Mouse (Mus musculus): ENCODE measurements at regions not wholly inside any gene's neighbourhood (a gene's known extent, or its start where the extent isn't known, plus 50 kb on each side); places are given as distances from the start of the nearest gene placed in this dataset.

DNA sequence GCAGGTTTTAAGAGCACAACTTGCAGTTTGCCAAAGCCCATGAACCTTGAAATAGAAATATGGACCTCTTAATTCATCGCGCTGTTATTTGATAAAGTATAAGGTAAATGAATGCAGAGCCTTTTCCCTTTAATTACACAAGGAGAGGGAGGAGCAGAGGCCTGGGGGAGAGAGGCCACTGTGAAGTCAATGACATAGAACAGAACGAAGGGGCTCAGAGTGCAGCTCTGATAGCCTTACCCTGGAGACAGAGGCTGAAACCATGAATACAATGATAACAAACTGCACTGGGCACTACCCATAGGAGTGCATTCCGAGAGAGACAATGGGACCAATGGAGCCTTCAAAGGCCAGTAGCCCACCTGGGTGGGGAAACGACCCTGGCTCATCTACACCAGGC is 215.3 kb upstream of the Zmiz1 start:
- Histone ChIP-seq H3K9me3 (replicated peaks; ENCODE audit: insufficient read depth, low read length) (no peaks in the 10 kb centered on the region), H3K4me1 (ENCODE audit: control insufficient read depth in 1 of 2, insufficient read depth in 2 of 2, low read length in 2 of 2) (no peaks in the 10 kb centered on the region), H3K4me3 (ENCODE audit: control insufficient read depth in 1 of 2, insufficient read depth in 1 of 2, low read depth in 2 of 2, low read length in 2 of 2) (no peak overlapping the region), H3K27ac (ENCODE audit: control insufficient read depth, low read depth, low read length) (no peak overlapping the region), H3K36me3 (ENCODE audit: control insufficient read depth in 1 of 2, insufficient read depth in 2 of 2, low read length in 2 of 2) (no peaks in the 10 kb centered on the region), H3K9ac (ENCODE audit: control insufficient read depth, low read depth, low read length, poor library complexity, severe bottlenecking) (no peak overlapping the region), H3K27me3 (ENCODE audit: control insufficient read depth in 1 of 2, insufficient read depth in 2 of 2, low read length in 2 of 2) (no peaks in the 10 kb centered on the region), H3K79me2 (ENCODE audit: control insufficient read depth, insufficient read depth, low read length, poor library complexity) (no peaks in the 10 kb centered on the region)
- no peak for TF ChIP-seq CHD1 (IDR thresholded peaks at IDR 0.05; ENCODE audit: low read depth, low read length)
- TF ChIP-seq NELFE (IDR thresholded peaks at IDR 0.05; ENCODE audit: low read depth, low read length): no peak
- TF ChIP-seq CTCF (IDR thresholded peaks at IDR 0.05 in 2 of 3, conservative IDR thresholded peaks at IDR 0.05 in 1 of 3; ENCODE audit: control insufficient read depth in 1 of 3, insufficient read depth in 1 of 3, low read depth in 2 of 3, low read length in 3 of 3, poor library complexity in 1 of 3, severe bottlenecking in 1 of 3): no peak
- no peak for TF ChIP-seq EP300 (IDR thresholded peaks at IDR 0.05; ENCODE audit: low read depth in 1 of 2, low read length in 2 of 2)
- TF ChIP-seq MYB (IDR thresholded peaks at IDR 0.05; ENCODE audit: low read depth, low read length): no peak
- TF ChIP-seq E2F4 (IDR thresholded peaks at IDR 0.05; ENCODE audit: borderline replicate concordance, low read depth, low read length): no peak
- TF ChIP-seq MYC (IDR thresholded peaks at IDR 0.05; ENCODE audit: low read depth, low read length): no peak
- no peak for TF ChIP-seq UBTF (IDR thresholded peaks at IDR 0.05; ENCODE audit: borderline replicate concordance, insufficient read depth, low read depth, low read length)
- no peak for DNase-seq (ENCODE audit: low read depth, low spot score)

DNA sequence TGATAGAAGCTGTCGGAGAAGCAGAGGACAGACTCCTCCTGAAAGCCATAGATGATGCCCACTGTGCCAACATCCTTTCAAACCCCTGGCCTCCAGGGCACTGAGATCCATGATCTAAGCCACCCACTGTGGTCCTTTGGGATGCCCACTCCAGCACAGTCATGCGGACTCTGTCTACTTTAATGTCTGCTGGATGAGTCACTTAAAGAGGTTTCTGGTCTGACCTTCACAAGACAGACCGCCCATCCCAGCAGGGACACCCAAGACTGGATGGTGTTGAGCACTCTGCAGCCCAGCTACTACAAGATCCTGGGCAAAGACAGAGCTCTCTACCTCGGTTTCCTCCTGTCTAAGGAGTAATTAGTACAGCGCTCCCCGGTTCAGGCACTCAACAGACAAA is 214.1 kb upstream of the Zmiz1 start:
- Histone ChIP-seq H3K79me2 (ENCODE audit: control insufficient read depth, insufficient read depth, low read length, poor library complexity) (no peaks in the 10 kb centered on the region), H3K4me3 (ENCODE audit: control insufficient read depth in 1 of 2, insufficient read depth in 1 of 2, low read depth in 2 of 2, low read length in 2 of 2) (no peak overlapping the region), H3K27ac (ENCODE audit: control insufficient read depth, low read depth, low read length) (no peak overlapping the region), H3K27me3 (ENCODE audit: control insufficient read depth in 1 of 2, insufficient read depth in 2 of 2, low read length in 2 of 2) (no peaks in the 10 kb centered on the region), H3K36me3 (ENCODE audit: control insufficient read depth in 1 of 2, insufficient read depth in 2 of 2, low read length in 2 of 2) (no peaks in the 10 kb centered on the region), H3K4me1 (ENCODE audit: control insufficient read depth in 1 of 2, insufficient read depth in 2 of 2, low read length in 2 of 2) (no peaks in the 10 kb centered on the region), H3K9ac (ENCODE audit: control insufficient read depth, low read depth, low read length, poor library complexity, severe bottlenecking) (no peak overlapping the region), H3K9me3 (replicated peaks; ENCODE audit: insufficient read depth, low read length) (no peaks in the 10 kb centered on the region)
- no peak for TF ChIP-seq CHD1 (IDR thresholded peaks at IDR 0.05; ENCODE audit: low read depth, low read length)
- TF ChIP-seq USF1 (IDR thresholded peaks at IDR 0.05; ENCODE audit: low read depth, low read length): no peak
- no peak for TF ChIP-seq MEF2A (IDR thresholded peaks at IDR 0.05; ENCODE audit: extremely low read depth, insufficient replicate concordance, low read depth, low read length, poor library complexity, severe bottlenecking)
- TF ChIP-seq POLR2AphosphoS2 (IDR thresholded peaks at IDR 0.05; ENCODE audit: low read length): no peak
- TF ChIP-seq ZNF384 (IDR thresholded peaks at IDR 0.05; ENCODE audit: low read depth, low read length): no peak
- no peak for TF ChIP-seq USF2 (IDR thresholded peaks at IDR 0.05; ENCODE audit: borderline replicate concordance in 1 of 2, insufficient read depth in 1 of 2, low read depth in 1 of 2, low read length in 2 of 2)
- TF ChIP-seq KAT2A (conservative IDR thresholded peaks at IDR 0.05; ENCODE audit: low read depth, low read length): no peak
- TF ChIP-seq RCOR1 (IDR thresholded peaks at IDR 0.05; ENCODE audit: low read depth, low read length): no peak
- no peak for TF ChIP-seq GABPA (IDR thresholded peaks at IDR 0.05; ENCODE audit: low read depth, low read length)
- no peak for TF ChIP-seq ELF1 (IDR thresholded peaks at IDR 0.05; ENCODE audit: low read depth, low read length)
- no peak for TF ChIP-seq EP300 (IDR thresholded peaks at IDR 0.05; ENCODE audit: low read depth in 1 of 2, low read length in 2 of 2)
- TF ChIP-seq POLR2A (IDR thresholded peaks at IDR 0.05; ENCODE audit: control insufficient read depth in 1 of 2, insufficient read depth in 1 of 2, low read depth in 1 of 2, low read length in 2 of 2, poor library complexity in 1 of 2): no peak
- no peak for TF ChIP-seq ZC3H11A (IDR thresholded peaks at IDR 0.05; ENCODE audit: low read depth, low read length)
- no peak for TF ChIP-seq CTCF (IDR thresholded peaks at IDR 0.05 in 2 of 3, conservative IDR thresholded peaks at IDR 0.05 in 1 of 3; ENCODE audit: control insufficient read depth in 1 of 3, insufficient read depth in 1 of 3, low read depth in 2 of 3, low read length in 3 of 3, poor library complexity in 1 of 3, severe bottlenecking in 1 of 3)
- TF ChIP-seq E2F4 (IDR thresholded peaks at IDR 0.05; ENCODE audit: borderline replicate concordance, low read depth, low read length): no peak
- TF ChIP-seq SMC3 (IDR thresholded peaks at IDR 0.05; ENCODE audit: low read depth, low read length): no peak
- TF ChIP-seq JUND (IDR thresholded peaks at IDR 0.05; ENCODE audit: low read depth, low read length): no peak
- DNase-seq (ENCODE audit: low read depth, low spot score): no peak
